Mouse (Mus musculus) kidney, postnatal 0 days (tissue): ENCODE measurements around the gene Sh3bp4. TPM values are rescaled to one million over a fixed set of nuclear protein-coding genes. Genes with fewer than 3 reads are reported as not detected.
A peak's percentile ranks its signal among the peaks of the same experiment; 100 is the strongest.

Experiments used
- ATAC-seq: fragments of 200-750 bp; cut with Nextera tagmentation; replicated peaks from 2 replicates; pipeline ENCODE4 v1.8.0; 2017; ENCODE audit warnings: low read depth, moderate number of reproducible peaks, moderate TSS enrichment, moderate library complexity; ENCODE audit not compliant: low FRiP score
- DNase-seq: peaks from one replicate; pipeline ENCODE4 v3.0.0-alpha.2; 2016; ENCODE audit warnings: low spot score
- H3K27ac ChIP-seq: fragments of 300-500 bp; sonication (generic); 2 replicates; pipeline ENCODE4 v1.5.1; 2014; ENCODE audit warnings: mild to moderate bottlenecking
- H3K27me3 ChIP-seq: fragments of 300-500 bp; sonication (generic); 2 replicates; pipeline ENCODE4 v1.6.1; 2014; ENCODE audit warnings: low read length, mixed read lengths; ENCODE audit not compliant: insufficient read depth
- H3K36me3 ChIP-seq: fragments of 300-500 bp; sonication (generic); 2 replicates; pipeline ENCODE4 v1.6.1; 2014; ENCODE audit warnings: low read length, mixed read lengths; ENCODE audit not compliant: insufficient read depth
- H3K4me1 ChIP-seq: fragments of 300-500 bp; sonication (generic); replicated peaks from 2 replicates; pipeline ENCODE4 v1.6.1; 2014; ENCODE audit warnings: antibody characterized with exemption, low read length, mixed read lengths; ENCODE audit not compliant: insufficient read depth
- H3K4me2 ChIP-seq: fragments of 300-500 bp; sonication (generic); 2 replicates; pipeline ENCODE4 v1.6.1; 2014; ENCODE audit warnings: mild to moderate bottlenecking, low read length, moderate library complexity, mixed read lengths
- H3K4me3 ChIP-seq: fragments of 300-500 bp; sonication (generic); replicated peaks from 2 replicates; pipeline ENCODE4 v1.5.1; 2014; ENCODE audit warnings: low read depth, low read length
- H3K9ac ChIP-seq: fragments of 300-500 bp; sonication (generic); 2 replicates; pipeline ENCODE4 v1.6.1; 2014; ENCODE audit warnings: low read depth, low read length
- H3K9me3 ChIP-seq: fragments of 300-500 bp; sonication (generic); replicated peaks from 2 replicates; pipeline ENCODE4 v1.6.1; 2016; ENCODE audit warnings: low read length, inconsistent platforms, mixed read lengths
- CTCF ChIP-seq: IDR thresholded peaks from 2 replicates; pipeline ENCODE4 v1.5.1; 2016; ENCODE audit warnings: antibody characterized with exemption, low read depth, mild to moderate bottlenecking, moderate library complexity
- WGBS: fragments of 180-500 bp; shearing (Covaris S2); extraction: QIAGEN DNeasy Blood & Tissue Kit; methylation state at CpG from one replicate; pipeline ENCODE4 v1.1.7; 2014; 5-methylcytosine and 5-hydroxymethylcytosine counted together
- polyA plus RNA-seq: library from polyadenylated mRNA; unstranded; fragments of >200 nt; fragmentation: Nextera tagmentation; extraction: Ambion mirVana; gene quantifications from 2 replicates; pipeline ENCODE4 v1.2.1, GENCODE M21; 2015

The Sh3bp4 gene
- polyA plus RNA-seq, 1 experiment from 2014 or later = 22.7 TPM

GRCm38 (mm10) chr1:89124076-89124475 is 53.9 kb downstream of the Sh3bp4 start:
- Histone ChIP-seq H3K4me3 (no peak overlapping the region), H3K4me1 (peaks cover 21% of the 10 kb centered on the region; the same call in 1 of the 2 replicates), H3K27me3 (no peaks in the 10 kb centered on the region), H3K27ac (no peak overlapping the region), H3K4me2 (no peak overlapping the region), H3K9me3 (no peaks in the 10 kb centered on the region), H3K9ac (no peak overlapping the region), H3K36me3 (no peaks in the 10 kb centered on the region)
- WGBS = 65% methylated on average over 7 of the region's 7 CpGs
- no peak for DNase-seq
- no peak for TF ChIP-seq CTCF
- ATAC-seq = no peak

GRCm38 (mm10) chr1:89127163-89127562 is 56.9 kb downstream of the Sh3bp4 start:
- no peak overlapping the region for H3K27ac ChIP-seq
- H3K4me1 ChIP-seq = peaks cover 8% of the 10 kb centered on the region; the same call in 1 of the 2 replicates
- no peak overlapping the region for H3K4me2 ChIP-seq
- no peak overlapping the region for H3K4me3 ChIP-seq
- no peaks in the 10 kb centered on the region for H3K27me3 ChIP-seq
- WGBS = 99% methylated on average over 3 of the region's 3 CpGs
- no peak overlapping the region for H3K9ac ChIP-seq
- H3K36me3 ChIP-seq = no peaks in the 10 kb centered on the region
- no peaks in the 10 kb centered on the region for H3K9me3 ChIP-seq
- peak; percentile 54 for TF ChIP-seq CTCF
- ATAC-seq = no peak
- DNase-seq = no peak

- no peaks in the 10 kb centered on the region for H3K27me3 ChIP-seq
- no peak for ATAC-seq
- no peak overlapping the region for H3K27ac ChIP-seq
- H3K4me3 ChIP-seq = no peak overlapping the region
- H3K9ac ChIP-seq = no peak overlapping the region
- no peaks in the 10 kb centered on the region for H3K36me3 ChIP-seq
- WGBS = 91% methylated on average over 6 of the region's 6 CpGs
- no peaks in the 10 kb centered on the region for H3K4me1 ChIP-seq
- no peak for DNase-seq
- TF ChIP-seq CTCF = no peak
- no peaks in the 10 kb centered on the region for H3K9me3 ChIP-seq
- H3K4me2 ChIP-seq = no peak overlapping the region
Observed at GRCm38 (mm10) chr1:89130429-89130828, 60.2 kb downstream of the Sh3bp4 start.

- no peaks in the 10 kb centered on the region for H3K9me3 ChIP-seq
- no peaks in the 10 kb centered on the region for H3K36me3 ChIP-seq
- WGBS = 74% methylated on average over 14 of the region's 14 CpGs
- H3K9ac ChIP-seq = no peak overlapping the region
- H3K27me3 ChIP-seq = no peaks in the 10 kb centered on the region
- H3K27ac ChIP-seq = no peak overlapping the region
- no peak overlapping the region for H3K4me3 ChIP-seq
- H3K4me1 ChIP-seq = no peaks in the 10 kb centered on the region
- no peak overlapping the region for H3K4me2 ChIP-seq
- ATAC-seq = no peak
- DNase-seq = no peak
- TF ChIP-seq CTCF = no peak
Observed at GRCm38 (mm10) chr1:89131018-89131540, 60.9 kb downstream of the Sh3bp4 start.

- no peak overlapping the region for H3K9ac ChIP-seq
Observed at GRCm38 (mm10) chr1:89131707-89132106, 61.5 kb downstream of the Sh3bp4 start.

GRCm38 (mm10) chr1:89133266-89133665 is 63.1 kb downstream of the Sh3bp4 start:
- H3K9ac ChIP-seq = no peak overlapping the region
- peaks cover 9% of the 10 kb centered on the region for H3K4me1 ChIP-seq
- H3K27ac ChIP-seq = no peak overlapping the region
- H3K27me3 ChIP-seq = no peaks in the 10 kb centered on the region
- TF ChIP-seq CTCF = no peak
- H3K9me3 ChIP-seq = no peaks in the 10 kb centered on the region
- H3K4me2 ChIP-seq = no peak overlapping the region
- ATAC-seq (no peak), DNase-seq (no peak)
- H3K4me3 ChIP-seq = no peak overlapping the region
- WGBS = 58% methylated on average over 4 of the region's 4 CpGs
- 0 out of 2 replicates have a peak, but pooled peaks cover under 1% of the 10 kb centered on the region for H3K36me3 ChIP-seq

More at GRCm38 (mm10) chr1:89131707-89132106, 61.5 kb downstream of the Sh3bp4 start:
- Histone ChIP-seq H3K27ac (no peak overlapping the region), H3K9me3 (no peaks in the 10 kb centered on the region), H3K36me3 (no peaks in the 10 kb centered on the region), H3K27me3 (no peaks in the 10 kb centered on the region), H3K4me3 (no peak overlapping the region), H3K4me1 (no peaks in the 10 kb centered on the region), H3K4me2 (no peak overlapping the region)
- no peak for TF ChIP-seq CTCF
- ATAC-seq (no peak), DNase-seq (no peak)
- WGBS = 79% methylated on average over 8 of the region's 8 CpGs

- DNase-seq (no peak), ATAC-seq (no peak)
- no peak for TF ChIP-seq CTCF
- H3K27ac ChIP-seq = no peak overlapping the region
- no peaks in the 10 kb centered on the region for H3K27me3 ChIP-seq
- H3K4me1 ChIP-seq = peaks cover 9% of the 10 kb centered on the region
- 78% methylated on average over 4 of the region's 4 CpGs for WGBS
- H3K4me2 ChIP-seq = no peak overlapping the region
- peaks cover 4% of the 10 kb centered on the region; the same call in 1 of the 2 replicates for H3K36me3 ChIP-seq
- H3K4me3 ChIP-seq = no peak overlapping the region
- no peaks in the 10 kb centered on the region for H3K9me3 ChIP-seq
- H3K9ac ChIP-seq = no peak overlapping the region
Observed at GRCm38 (mm10) chr1:89133717-89134116, 63.5 kb downstream of the Sh3bp4 start.
